Mouse (Mus musculus): ENCODE data around the gene D430042O09Rik. TPM values are rescaled to one million over a fixed set of nuclear protein-coding genes. Genes with fewer than 3 reads are reported as not detected.

The D430042O09Rik gene
- total and polyA plus RNA-seq, 3 experiments, result 1.8 to 4.8 (median 3.4) TPM

DNA sequence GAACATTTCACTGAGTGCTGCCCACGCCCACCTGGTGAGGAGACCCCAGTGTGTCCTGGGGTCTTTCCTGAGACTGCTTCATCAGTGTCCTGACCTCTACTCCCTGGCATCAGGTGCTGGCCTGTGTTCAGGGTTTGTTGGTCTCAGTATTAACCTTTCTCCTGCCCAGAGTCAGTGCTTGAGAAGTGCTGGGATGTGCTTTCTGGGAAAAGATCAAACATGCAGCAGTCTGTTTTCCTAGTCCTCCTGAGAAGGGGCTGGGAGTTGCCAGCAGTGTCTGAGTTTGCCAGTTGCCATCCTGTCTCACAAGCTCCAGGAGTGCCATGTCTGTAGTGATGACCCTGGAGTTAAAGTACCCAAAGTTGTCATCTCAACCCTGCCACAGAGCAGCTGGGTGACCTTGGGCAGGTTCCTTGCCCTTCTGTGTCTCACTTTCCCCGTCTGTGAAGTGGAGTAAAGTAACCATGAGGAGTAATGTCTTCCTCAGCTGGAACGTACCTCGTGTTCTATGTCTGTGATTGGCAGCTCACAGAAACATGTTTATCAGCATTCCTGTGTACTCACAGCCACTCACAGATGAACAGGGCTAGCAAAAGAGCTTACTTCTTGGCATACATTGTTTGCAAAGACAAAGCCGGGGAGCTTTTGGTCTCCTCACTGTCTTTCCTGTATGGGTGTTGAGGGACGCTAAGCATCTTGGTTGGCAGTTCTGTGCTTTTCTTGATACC lies 50.4 kb downstream of the D430042O09Rik start:
- DNase-seq (ENCODE audit: extremely low read depth), result no peak
- H3K79me2 ChIP-seq (replicated peaks; ENCODE audit: control insufficient read depth, extremely low read depth, insufficient read depth, poor library complexity, severe bottlenecking), result no peaks in the 10 kb centered on the region
- H3K36me3 ChIP-seq (replicated peaks in 1 of 2; ENCODE audit: control insufficient read depth in 1 of 2, insufficient read depth in 1 of 2, low read length in 1 of 2), result peaks cover 0 to 7% of the 10 kb centered on the region in 2 experiments
- in situ Hi-C loops (cut with MboI; ENCODE audit: low pct_ligation_motif_present, low pct_unique_long_range_greater_than_20kb, low sequenced_read_pairs), result no loop called here
- H3K4me1 ChIP-seq (ENCODE audit: control insufficient read depth in 1 of 2, insufficient read depth in 2 of 2), result no peaks in the 10 kb centered on the region
- H3K4me2 ChIP-seq (ENCODE audit: insufficient read depth, low read depth, poor library complexity, severe bottlenecking), result no peak overlapping the region
- no peak overlapping the region for H3K9ac ChIP-seq (ENCODE audit: insufficient read depth, low read depth)
- H3K27me3 ChIP-seq (replicated peaks), result no peaks in the 10 kb centered on the region
- dilution Hi-C loops (cut with MboI; ENCODE audit: extremely low pct_ligation_motif_present, extremely low pct_unique_long_range_greater_than_20kb, low sequenced_read_pairs), result no loop called here
- no peaks in the 10 kb centered on the region for H3K9me3 ChIP-seq (replicated peaks; ENCODE audit: low read length)
- no peak overlapping the region for H3K27ac ChIP-seq (ENCODE audit: insufficient read depth, low read depth)
- H3K4me3 ChIP-seq (replicated peaks in 1 of 3; ENCODE audit: low read depth in 2 of 3, low read length in 2 of 3, poor library complexity in 1 of 3), result no peak overlapping the region
- TF ChIP-seq POLR2AphosphoS2 (IDR thresholded peaks at IDR 0.05; ENCODE audit: low read depth, low read length) (no peak), NELFE (IDR thresholded peaks at IDR 0.05; ENCODE audit: low read depth, low read length) (no peak), CHD2 (IDR thresholded peaks at IDR 0.05; ENCODE audit: low read length) (no peak), MEF2A (IDR thresholded peaks at IDR 0.05; ENCODE audit: borderline replicate concordance, low read depth, low read length) (no peak), SMC3 (IDR thresholded peaks at IDR 0.05; ENCODE audit: low read depth, low read length) (no peak), CTCF (conservative IDR thresholded peaks at IDR 0.05 in 1 of 2, IDR thresholded peaks at IDR 0.05 in 1 of 2; ENCODE audit: low read depth in 2 of 2, low read length in 2 of 2) (no peak), MYC (IDR thresholded peaks at IDR 0.05; ENCODE audit: low read depth, low read length) (no peak), RCOR1 (conservative IDR thresholded peaks at IDR 0.05; ENCODE audit: low read depth, low read length) (no peak), ETS1 (conservative IDR thresholded peaks at IDR 0.05; ENCODE audit: low read depth, low read length) (no peak), ZNF384 (IDR thresholded peaks at IDR 0.05; ENCODE audit: low read depth, low read length) (no peak), E2F4 (IDR thresholded peaks at IDR 0.05; ENCODE audit: insufficient replicate concordance, low read depth, low read length) (no peak), NRF1 (IDR thresholded peaks at IDR 0.05; ENCODE audit: low read depth, low read length) (no peak), SIN3A (IDR thresholded peaks at IDR 0.05; ENCODE audit: low read length) (no peak), ZC3H11A (IDR thresholded peaks at IDR 0.05; ENCODE audit: low read depth, low read length) (no peak), IRF4 (IDR thresholded peaks at IDR 0.05; ENCODE audit: low read depth, low read length) (no peak), EP300 (IDR thresholded peaks at IDR 0.05; ENCODE audit: low read length) (no peak), MAX (IDR thresholded peaks at IDR 0.05; ENCODE audit: low read length) (no peak)

DNA sequence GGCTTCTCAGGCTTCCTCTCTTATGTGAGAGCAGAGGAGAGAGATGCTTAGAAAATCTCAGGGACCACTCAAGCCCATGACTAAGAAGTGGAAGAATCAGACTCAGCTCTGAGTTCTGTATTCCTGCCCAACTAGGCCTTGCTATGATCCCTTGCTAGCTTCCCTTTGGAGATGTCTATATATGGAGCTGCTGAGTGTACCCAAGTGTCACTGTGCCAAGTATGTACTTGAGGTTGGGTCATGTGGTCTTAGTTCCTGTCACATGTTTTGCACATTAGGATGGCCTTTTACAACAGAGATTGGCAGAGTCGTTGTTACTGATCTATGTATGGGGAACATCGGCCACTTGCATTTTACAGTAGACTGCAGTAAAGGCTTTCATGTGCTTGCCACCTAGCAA lies 54.6 kb downstream of the D430042O09Rik start:
- dilution Hi-C loops (cut with MboI; ENCODE audit: extremely low pct_ligation_motif_present, extremely low pct_unique_long_range_greater_than_20kb, low sequenced_read_pairs) (no loop called here), in situ Hi-C loops (cut with MboI; ENCODE audit: low pct_ligation_motif_present, low pct_unique_long_range_greater_than_20kb, low sequenced_read_pairs) (loop anchor here (10.0 kb wide), 1 partner anchor 323 kb away; the partner anchor contains the start of gene Gsg1l)
- Histone ChIP-seq H3K27ac (ENCODE audit: insufficient read depth, low read depth) (no peak overlapping the region), H3K9me3 (replicated peaks; ENCODE audit: low read length) (no peaks in the 10 kb centered on the region), H3K4me1 (ENCODE audit: control insufficient read depth in 1 of 2, insufficient read depth in 2 of 2) (peaks cover 0 to 2% of the 10 kb centered on the region in 2 experiments; a peak in 1 of 4 replicates), H3K4me3 (replicated peaks in 1 of 3; ENCODE audit: low read depth in 2 of 3, low read length in 2 of 3, poor library complexity in 1 of 3) (no peak overlapping the region), H3K4me2 (ENCODE audit: insufficient read depth, low read depth, poor library complexity, severe bottlenecking) (no peak overlapping the region), H3K79me2 (replicated peaks; ENCODE audit: control insufficient read depth, extremely low read depth, insufficient read depth, poor library complexity, severe bottlenecking) (no peaks in the 10 kb centered on the region), H3K27me3 (replicated peaks) (no peaks in the 10 kb centered on the region), H3K36me3 (replicated peaks in 1 of 2; ENCODE audit: control insufficient read depth in 1 of 2, insufficient read depth in 1 of 2, low read length in 1 of 2) (peaks cover 0 to 13% of the 10 kb centered on the region in 2 experiments), H3K9ac (ENCODE audit: insufficient read depth, low read depth) (no peak overlapping the region)
- TF ChIP-seq GABPA (IDR thresholded peaks at IDR 0.05; ENCODE audit: insufficient replicate concordance, low read depth, low read length), result no peak
- no peak for TF ChIP-seq ZNF384 (IDR thresholded peaks at IDR 0.05; ENCODE audit: low read depth, low read length)
- no peak for TF ChIP-seq USF1 (IDR thresholded peaks at IDR 0.05; ENCODE audit: low read depth, low read length)
- no peak for TF ChIP-seq USF2 (conservative IDR thresholded peaks at IDR 0.05; ENCODE audit: low read depth, low read length)
- TF ChIP-seq MYC (IDR thresholded peaks at IDR 0.05; ENCODE audit: low read depth, low read length), result no peak
- no peak for TF ChIP-seq CHD1 (IDR thresholded peaks at IDR 0.05; ENCODE audit: low read depth, low read length)
- no peak for TF ChIP-seq EP300 (IDR thresholded peaks at IDR 0.05; ENCODE audit: low read length)
- TF ChIP-seq MAZ (IDR thresholded peaks at IDR 0.05; ENCODE audit: low read depth, low read length), result no peak
- TF ChIP-seq POLR2AphosphoS2 (IDR thresholded peaks at IDR 0.05; ENCODE audit: low read depth, low read length), result no peak
- TF ChIP-seq PAX5 (IDR thresholded peaks at IDR 0.05; ENCODE audit: low read length), result no peak
- no peak for TF ChIP-seq MAFK (IDR thresholded peaks at IDR 0.05; ENCODE audit: insufficient replicate concordance, low read length)
- TF ChIP-seq JUND (conservative IDR thresholded peaks at IDR 0.05; ENCODE audit: low read depth, low read length), result no peak
- no peak for TF ChIP-seq SMC3 (IDR thresholded peaks at IDR 0.05; ENCODE audit: low read depth, low read length)
- no peak for TF ChIP-seq RAD21 (IDR thresholded peaks at IDR 0.05; ENCODE audit: low read depth, low read length)
- TF ChIP-seq HCFC1 (IDR thresholded peaks at IDR 0.05; ENCODE audit: low read depth, low read length), result no peak
- DNase-seq (ENCODE audit: extremely low read depth), result no peak
